Mouse (Mus musculus) layer of hippocampus, adult 2 months (tissue): ENCODE results near the gene Anxa11. TPM values are rescaled to one million over a fixed set of nuclear protein-coding genes. Genes with fewer than 3 reads are reported as not detected.
A peak's percentile ranks its signal among the peaks of the same experiment; 100 is the strongest.
"Not testable (repeated sequence)": the region's sequence is repeated elsewhere in the genome, so short reads cannot be mapped to it uniquely, and the experiment has no call there.

Experiments used
- DNase-seq, 2 experiments: peaks; one replicate each; pipeline ENCODE4 v3.0.0; 2022; ENCODE audit warnings: low spot score in 2 of 2
- H3K27ac ChIP-seq: fragments of 200-600 bp; 2 replicates; pipeline ENCODE4 v1.8.1; 2022
- H3K4me3 ChIP-seq: fragments of 200-600 bp; 2 replicates; pipeline ENCODE4 v1.8.1; 2022; ENCODE audit warnings: mild to moderate bottlenecking
- CTCF ChIP-seq: fragments of 200-600 bp; conservative IDR thresholded peaks from 2 replicates; pipeline ENCODE4 v1.8.1; 2022; ENCODE audit warnings: antibody characterized with exemption, mild to moderate bottlenecking, moderate library complexity
- total RNA-seq, 2 experiments: library from RNA; stranded (reverse); gene quantifications; 2 replicates each; pipeline ENCODE4 v1.2.3; 2021

The Anxa11 gene
- total RNA-seq, 2 experiments from 2014 or later, result 87.9 to 88.8 TPM

DNA sequence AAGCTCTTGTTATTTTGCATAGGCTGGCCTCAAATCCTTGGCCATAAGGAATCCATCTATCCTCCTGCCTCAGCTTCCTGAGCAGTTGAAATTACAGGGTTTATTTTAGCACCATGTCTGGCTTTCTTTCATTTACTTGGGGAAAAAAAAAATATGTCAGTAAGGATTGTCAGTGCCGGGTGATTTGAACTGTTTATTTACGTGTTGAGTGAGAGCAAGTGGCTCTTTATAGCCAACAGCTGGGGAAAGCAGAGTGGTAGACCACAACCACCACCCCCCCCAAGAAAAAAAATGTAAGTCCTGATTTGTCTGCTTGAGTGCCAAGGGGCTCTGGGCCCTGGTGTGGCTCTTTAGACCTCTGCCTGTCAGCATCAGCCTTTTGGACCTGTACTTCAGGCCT, 21.8 kb downstream of the Anxa11 start:
- H3K27ac ChIP-seq, result no peak overlapping the region
- no peak for TF ChIP-seq CTCF

DNA sequence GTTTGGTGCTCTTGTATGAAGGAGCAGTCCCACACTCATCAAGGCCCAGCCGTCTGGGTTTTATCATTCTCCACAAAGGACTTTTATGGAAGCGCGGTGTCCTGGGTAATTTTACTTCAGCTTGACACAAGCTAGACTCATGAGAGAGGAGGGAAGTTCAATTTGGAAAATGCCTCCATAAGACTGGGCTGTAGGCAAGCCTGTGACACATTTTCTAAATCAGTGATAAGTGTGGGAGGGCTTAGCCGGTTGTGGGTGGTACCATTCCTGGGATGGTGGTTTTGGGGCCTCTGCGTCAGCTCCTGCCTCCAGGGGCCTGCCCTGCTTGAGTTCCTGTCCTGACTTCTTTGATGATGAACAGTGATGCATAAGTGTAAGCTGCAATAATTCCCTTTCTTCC, 23.3 kb downstream of the Anxa11 start:
- Histone ChIP-seq H3K4me3 (no peak overlapping the region), H3K27ac (0 out of 2 replicates have a peak overlapping the region, but pooled peaks have one; percentile 53)
- no peak for DNase-seq
- no peak for TF ChIP-seq CTCF

More for the DNA sequence above, 21.8 kb downstream of the Anxa11 start:
- no peak for DNase-seq
- no peak overlapping the region for H3K4me3 ChIP-seq

DNA sequence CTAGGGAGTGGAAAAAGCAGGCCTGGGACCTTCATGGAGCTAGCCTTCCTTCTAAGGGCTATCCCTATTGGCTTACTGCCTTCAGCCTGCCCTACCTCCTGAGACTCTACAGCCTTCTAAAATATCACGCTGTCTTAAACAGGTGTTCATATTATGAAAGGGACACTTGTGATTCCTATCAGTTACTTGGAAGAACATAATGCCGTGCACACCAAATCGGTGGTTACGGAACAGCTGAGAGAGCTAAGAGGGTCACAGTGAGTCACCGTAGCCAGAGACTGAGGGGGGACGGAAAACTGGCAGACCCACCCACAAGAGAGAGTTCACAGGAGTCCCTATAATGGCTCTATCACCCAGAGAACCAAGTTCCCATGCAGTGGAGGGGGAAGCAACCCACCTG, 24.4 kb downstream of the Anxa11 start:
- Histone ChIP-seq H3K27ac (peak overlapping the region; percentile 53; the same call in 1 of the 2 replicates), H3K4me3 (no peak overlapping the region)
- no peak for TF ChIP-seq CTCF
- no peak for DNase-seq

DNA sequence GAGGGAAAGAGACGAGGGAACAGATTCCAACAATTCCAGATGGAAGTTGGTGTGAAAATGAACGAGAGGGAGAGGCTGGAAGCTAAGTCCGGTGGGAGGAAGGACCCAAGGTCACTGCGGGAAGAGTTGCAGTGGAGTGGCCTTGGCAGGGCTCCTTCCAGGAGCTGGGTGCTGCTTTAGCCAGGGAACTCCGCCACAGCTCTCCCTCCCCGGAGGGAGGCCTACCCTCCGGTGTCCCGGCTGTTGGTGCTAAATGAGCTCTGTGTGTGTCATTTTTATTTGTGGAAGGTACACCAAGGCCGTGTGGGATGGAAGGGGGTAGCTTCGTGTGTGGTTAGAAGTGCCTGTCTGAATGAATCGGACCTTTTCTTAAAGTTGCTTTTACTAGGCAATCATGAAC, 24.9 kb downstream of the Anxa11 start:
- TF ChIP-seq CTCF, result no peak
- no peak overlapping the region for H3K4me3 ChIP-seq
- DNase-seq, result no peak
- H3K27ac ChIP-seq, result peak overlapping the region; percentile 53; the same call in 1 of the 2 replicates

DNA sequence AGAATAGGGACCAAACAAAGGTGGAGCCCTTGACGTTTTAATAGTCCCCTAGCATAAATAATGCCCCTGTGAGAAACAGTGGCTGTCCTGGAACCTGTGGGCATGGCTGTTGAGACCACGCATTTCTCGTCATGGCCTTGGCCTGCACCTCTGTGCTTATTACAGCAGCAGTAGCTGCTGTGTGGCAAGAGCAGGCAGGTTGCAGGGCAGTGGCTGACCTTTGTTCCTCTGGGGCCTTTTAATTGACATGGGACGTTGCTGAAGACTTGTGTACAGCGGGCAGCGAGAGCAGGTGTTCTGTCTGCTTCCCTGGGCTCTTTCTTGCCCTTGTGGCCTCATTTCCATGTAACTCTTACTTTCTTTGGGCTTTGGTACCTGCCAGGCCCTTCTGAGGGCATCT, 25.9 kb downstream of the Anxa11 start:
- no peak for DNase-seq
- Histone ChIP-seq H3K4me3 (no peak overlapping the region), H3K27ac (0 out of 2 replicates have a peak overlapping the region, but pooled peaks have one; percentile 36)
- TF ChIP-seq CTCF, result no peak

DNA sequence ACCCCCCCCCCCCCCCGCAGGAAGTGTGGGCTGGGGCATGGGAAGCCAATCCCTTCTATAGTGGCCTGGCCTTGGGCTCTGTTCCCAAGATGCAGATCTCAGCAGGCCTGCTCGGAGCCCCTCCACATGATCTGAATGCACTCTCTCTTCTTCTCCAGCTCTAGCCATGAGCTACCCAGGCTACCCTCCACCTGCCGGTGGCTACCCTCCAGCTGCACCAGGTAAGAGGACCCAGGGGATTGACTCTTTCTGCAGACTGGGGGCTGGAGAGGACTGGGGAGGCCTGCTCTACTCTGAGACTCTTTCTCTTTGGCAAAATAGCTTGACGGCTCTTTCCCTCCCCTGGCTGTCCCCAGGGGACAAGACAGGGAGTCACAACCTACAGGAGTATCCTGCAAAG, 26.8 kb downstream of the Anxa11 start:
- no peak overlapping the region for H3K4me3 ChIP-seq
- no peak for DNase-seq
- TF ChIP-seq CTCF, result no peak
- 0 out of 2 replicates have a peak overlapping the region, but pooled peaks have one; percentile 23 for H3K27ac ChIP-seq

DNA sequence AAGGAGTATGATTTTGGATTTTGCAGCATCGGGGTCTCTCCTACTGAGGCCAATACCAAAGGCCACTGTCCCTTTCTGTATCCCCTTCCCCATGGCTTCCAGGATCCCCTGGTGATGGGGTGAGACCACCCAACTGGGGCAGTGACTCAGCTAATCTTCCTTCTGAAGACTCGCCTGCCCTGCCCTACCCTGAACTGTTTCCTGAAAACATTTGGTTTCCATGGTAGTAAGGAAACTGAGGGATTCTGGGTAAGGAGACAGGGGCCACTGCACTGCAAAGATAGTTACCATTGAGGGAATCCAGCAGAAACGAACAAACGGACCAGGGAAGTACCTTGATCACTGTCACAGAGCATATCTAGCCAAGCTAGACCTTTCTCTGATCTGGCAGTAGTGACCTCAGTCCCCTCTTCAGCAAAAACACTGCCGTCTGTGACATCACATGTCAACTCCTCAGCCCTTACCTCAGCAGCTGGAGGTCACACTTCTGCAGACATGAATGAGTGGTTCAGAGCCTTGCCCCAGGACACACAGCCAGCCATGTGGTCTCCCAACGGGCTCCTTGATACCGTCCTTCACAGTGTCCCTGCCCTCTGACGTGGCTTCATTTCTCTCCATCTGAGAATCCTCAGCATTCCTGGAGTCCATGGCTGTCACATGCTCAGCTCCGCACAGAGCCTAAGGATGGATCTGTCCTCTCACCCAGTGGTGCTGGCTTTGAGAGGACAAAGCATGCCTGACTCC, 27.4 kb downstream of the Anxa11 start:
- peak overlapping the region; percentile 69 for H3K27ac ChIP-seq
- no peak for DNase-seq
- TF ChIP-seq CTCF, result no peak
- no peak overlapping the region for H3K4me3 ChIP-seq

DNA sequence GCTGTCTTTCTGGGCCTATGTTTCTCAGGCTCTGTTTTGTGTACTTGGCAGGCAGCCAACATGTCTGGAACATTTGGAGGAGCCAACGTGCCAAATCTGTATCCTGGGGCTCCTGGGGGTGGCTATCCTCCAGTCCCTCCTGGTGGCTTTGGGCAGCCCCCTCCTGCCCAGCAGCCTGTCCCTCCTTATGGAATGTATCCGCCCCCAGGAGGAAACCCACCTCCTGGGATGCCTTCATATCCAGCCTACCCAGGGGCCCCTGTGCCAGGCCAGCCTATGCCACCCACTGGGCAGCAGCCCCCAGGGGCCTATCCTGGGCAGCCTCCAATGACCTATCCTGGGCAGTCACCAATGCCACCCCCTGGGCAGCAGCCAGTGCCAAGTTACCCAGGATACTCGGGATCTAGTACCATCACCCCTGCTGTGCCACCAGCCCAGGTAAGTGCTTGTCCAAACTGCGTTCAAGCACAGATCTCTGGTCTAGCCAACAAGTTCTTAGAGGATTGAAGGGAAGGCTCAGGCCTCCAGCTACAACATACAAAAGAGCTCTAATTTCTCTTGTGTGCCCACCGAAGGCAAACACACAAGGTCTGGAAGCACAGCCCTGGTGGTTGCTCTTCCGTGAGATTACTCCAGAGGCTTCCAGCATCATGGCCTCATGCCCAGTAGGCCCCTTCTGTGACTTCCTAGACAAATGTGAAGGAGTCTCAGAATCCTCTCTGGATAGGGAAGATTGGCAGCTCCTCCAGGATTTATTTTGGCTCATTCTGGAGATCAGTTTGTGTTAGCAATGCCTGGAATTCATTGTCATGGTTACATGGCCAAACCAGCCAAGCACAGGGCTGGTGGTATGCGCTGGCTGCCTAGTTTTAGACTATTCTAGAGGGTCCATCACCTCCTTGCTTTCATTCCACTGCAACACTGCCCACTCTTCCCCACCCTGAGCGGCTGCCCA, 30.8 kb downstream of the Anxa11 start:
- peak overlapping the region; percentile 90 for H3K27ac ChIP-seq

DNA sequence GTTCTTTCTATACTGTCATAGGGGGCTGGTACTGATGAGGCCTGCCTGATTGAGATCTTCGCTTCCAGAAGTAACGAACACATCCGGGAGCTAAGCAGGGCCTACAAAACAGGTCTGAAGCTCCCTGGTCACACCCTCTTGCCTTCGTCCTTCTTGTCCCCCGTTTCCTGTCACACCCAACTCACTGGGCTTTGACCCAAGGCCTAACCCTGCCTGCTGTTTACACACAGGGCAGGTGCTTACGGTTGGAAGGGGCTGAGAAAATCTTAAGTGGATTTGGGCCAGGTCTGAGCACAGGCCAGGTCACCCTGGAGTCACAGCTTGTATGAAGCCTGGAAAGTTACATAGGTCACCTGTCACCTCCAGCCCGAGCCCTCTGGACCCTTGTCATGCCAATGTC, 34.7 kb downstream of the Anxa11 start:
- not testable (repeated sequence) for H3K27ac ChIP-seq, DNase-seq, H3K4me3 ChIP-seq

More for the DNA sequence above, 30.8 kb downstream of the Anxa11 start:
- TF ChIP-seq CTCF, result no peak
- H3K4me3 ChIP-seq, result no peak overlapping the region; the same call in 1 of the 2 replicates
- peak; percentile 50 to 66 for DNase-seq

DNA sequence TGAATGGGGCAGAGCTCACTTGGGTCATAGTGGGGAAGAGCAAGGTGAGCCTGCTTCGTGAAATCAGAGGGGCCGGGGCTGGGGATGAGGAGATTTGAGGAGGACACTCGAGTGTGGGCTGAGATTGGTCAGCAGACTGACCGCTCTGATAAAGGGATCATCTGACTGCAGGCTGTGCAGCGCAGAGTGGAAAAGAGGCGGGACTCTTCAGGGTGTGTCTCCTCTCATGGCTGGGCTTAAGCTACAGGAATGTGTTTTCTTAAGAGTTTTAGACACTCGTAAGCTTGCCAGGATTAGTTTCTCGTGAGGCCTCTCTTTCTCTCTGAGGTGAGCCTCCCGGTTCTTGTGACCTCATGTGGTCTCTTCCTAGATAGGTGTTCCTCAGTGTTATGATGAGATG, 39.8 kb downstream of the Anxa11 start:
- not testable (repeated sequence) for DNase-seq, H3K27ac ChIP-seq, H3K4me3 ChIP-seq

DNA sequence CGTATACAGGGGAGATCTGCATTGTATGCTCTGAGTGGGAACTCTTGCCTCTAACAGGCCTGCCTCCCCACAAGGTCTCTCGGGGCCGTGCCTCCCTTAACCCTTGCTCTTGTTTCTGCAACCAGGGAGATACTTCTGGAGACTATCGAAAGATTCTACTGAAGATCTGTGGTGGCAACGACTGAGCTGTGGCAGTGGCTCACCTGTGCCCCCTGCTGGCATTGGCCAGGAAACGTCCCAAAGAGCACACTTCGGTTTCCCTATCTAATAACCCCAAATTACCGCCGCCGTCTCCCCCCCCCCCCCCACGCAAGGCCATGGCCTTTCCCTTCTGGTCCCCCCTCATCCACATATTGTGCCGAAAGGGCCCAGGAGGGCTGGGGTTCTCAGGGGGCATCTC, 43.9 kb downstream of the Anxa11 start:
- H3K27ac ChIP-seq, DNase-seq, H3K4me3 ChIP-seq: not testable (repeated sequence)

DNA sequence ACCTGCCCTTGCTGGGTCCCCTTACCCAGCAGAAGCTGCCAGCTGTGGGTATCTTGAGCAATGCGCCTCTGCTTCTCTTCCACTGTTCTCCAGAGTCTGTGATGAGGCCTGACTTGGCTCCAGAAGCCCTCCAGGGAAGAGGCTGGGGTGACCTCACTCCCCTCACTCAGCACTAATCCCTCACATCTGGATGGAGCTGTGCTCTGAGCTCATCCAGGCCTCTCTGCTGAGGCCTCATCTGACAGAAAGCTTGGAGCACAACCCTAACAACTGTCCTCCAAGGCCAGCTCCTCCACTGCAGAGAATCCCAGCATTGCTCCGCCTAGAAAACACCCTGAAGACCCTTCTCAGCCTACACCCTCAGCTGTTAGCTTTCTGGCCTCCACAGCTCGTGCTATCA, 52.6 kb downstream of the Anxa11 start:
- not testable (repeated sequence) for H3K27ac ChIP-seq, H3K4me3 ChIP-seq, DNase-seq

DNA sequence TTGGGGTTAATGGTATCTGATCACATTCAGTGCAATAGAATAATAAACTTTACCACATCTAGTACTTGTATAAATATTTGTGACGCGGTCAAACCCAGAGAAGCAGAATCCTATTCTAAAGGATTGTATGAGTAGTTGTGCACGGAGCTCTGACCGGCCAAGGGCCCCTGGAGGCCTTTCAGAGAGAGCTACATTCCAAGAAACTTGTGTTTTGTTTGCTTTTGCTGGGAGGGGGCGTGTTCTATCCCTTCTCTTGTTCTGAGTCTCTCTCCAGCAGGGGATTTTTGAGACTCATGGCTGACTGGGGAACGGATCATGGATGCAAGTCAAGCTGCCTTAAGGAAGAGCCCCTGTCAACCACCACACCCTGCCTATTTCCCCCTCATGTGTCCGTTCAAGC, 53.7 kb downstream of the Anxa11 start:
- not testable (repeated sequence) for H3K27ac ChIP-seq, DNase-seq, H3K4me3 ChIP-seq

DNA sequence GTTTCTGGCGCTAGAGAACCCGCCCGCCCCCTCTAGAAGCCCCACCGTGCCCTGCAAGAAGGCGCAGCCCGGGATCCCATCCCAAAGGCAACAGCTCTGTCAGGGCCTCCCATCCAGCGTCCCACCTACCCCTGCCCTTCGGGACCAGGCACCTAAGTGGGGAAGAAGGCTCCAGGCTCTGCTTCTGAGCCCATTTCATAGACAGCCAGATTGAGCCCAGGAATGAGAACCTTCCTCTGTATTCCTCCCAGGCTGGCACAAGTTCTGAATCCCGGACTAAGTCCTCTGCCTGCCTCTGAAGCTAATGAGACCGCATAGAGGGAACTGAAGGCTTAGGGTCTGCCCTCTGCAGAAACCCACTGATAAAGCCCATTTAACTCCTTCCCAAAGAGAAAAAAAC, 61.0 kb downstream of the Anxa11 start, which contains the start of gene Plac9a:
TSS of gene Plac9a (minus strand) at position 101 of the 400 bp plus-strand sequence.
- not testable (repeated sequence) for DNase-seq, H3K27ac ChIP-seq, H3K4me3 ChIP-seq

DNA sequence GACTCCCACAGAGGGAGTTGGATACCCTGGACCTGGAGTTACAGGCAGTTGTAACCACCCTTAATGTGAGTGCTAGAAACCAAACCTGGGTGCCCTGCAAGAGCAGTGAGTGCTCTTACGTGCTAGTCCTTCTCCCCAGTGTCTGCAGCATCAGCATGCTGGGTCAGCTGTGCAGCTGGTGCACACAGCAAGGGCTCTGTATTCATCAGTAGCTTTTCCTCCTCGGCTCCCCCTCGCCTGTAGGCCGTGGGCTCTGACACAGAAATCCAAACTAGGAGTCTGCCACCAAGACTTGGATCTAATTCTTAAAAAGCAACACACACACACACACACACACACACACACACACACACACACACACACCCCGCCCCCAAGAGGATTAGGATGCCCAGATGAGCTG, 63.3 kb downstream of the Anxa11 start:
- H3K27ac ChIP-seq, H3K4me3 ChIP-seq: not testable (repeated sequence)
- peak in 1 of 2 experiments; percentile 1 for DNase-seq

DNA sequence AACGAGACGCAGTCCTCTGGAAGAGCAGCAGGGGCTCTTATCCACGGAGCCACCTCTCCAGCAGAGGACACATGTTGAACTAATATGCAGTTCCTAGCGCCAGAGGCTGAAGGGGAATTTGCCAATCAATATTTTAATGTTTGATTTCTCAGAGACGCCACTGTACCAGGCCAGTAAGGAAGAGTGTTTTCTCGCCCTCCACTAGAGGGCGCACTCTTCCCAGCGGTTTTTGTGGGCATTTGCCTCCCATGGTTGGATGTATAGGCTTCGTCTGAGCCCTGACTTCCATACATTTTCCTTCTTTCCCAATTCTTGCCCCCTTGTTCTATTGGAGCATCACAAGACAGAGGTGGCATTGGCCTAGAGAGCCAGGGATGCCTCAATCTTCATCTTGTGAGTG, 65.3 kb downstream of the Anxa11 start:
- H3K4me3 ChIP-seq, DNase-seq, H3K27ac ChIP-seq: not testable (repeated sequence)

DNA sequence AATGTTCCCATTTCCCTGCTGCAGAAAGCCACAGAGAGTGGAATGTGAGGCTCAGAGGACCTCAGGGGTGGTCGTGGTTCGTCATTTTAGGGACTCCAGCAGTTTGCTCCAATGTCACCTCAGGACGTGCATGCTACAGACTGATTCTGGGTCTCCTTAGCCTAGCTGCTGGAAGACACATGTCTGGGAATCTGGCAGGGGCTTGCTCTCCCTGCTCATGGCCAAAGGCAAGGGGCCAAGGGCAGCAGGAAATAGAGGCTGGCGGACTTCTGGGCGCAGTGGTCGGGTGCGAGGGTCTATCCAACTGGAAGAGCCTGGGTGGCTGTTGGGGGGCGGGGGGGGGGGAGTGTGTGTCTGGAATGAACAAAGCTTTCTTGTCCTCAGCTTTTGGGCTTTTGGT, 67.0 kb downstream of the Anxa11 start:
- not testable (repeated sequence) for H3K4me3 ChIP-seq, H3K27ac ChIP-seq, DNase-seq
